Mouse (Mus musculus) testis, adult 2 months (tissue): ENCODE results near the gene Krtap28-13. TPM values are rescaled to one million over a fixed set of nuclear protein-coding genes. Genes with fewer than 3 reads are reported as not detected.

Experiments
- H3K27ac ChIP-seq: fragments of 200-500 bp; 2 replicates; pipeline ENCODE4 v1.5.1; 2012; ENCODE audit warnings: low read depth, low read length; ENCODE audit not compliant: control insufficient read depth, insufficient read depth
- H3K27me3 ChIP-seq: fragments of 200-500 bp; 2 replicates; pipeline ENCODE4 v1.6.1; 2012; ENCODE audit warnings: mild to moderate bottlenecking, low read length, moderate library complexity; ENCODE audit not compliant: control insufficient read depth, insufficient read depth
- H3K36me3 ChIP-seq: fragments of 200-500 bp; 2 replicates; pipeline ENCODE4 v1.6.1; 2012; ENCODE audit warnings: mild to moderate bottlenecking, low read length; ENCODE audit not compliant: control insufficient read depth, insufficient read depth
- H3K4me1 ChIP-seq: fragments of 200-500 bp; 2 replicates; pipeline ENCODE4 v1.6.1; 2012; ENCODE audit warnings: low read length; ENCODE audit not compliant: control insufficient read depth, insufficient read depth
- H3K4me3 ChIP-seq: fragments of 200-500 bp; 2 replicates; pipeline ENCODE4 v1.5.1; 2012; ENCODE audit warnings: low read depth, mild to moderate bottlenecking, low read length, moderate library complexity, mixed read lengths; ENCODE audit not compliant: control insufficient read depth
- CTCF ChIP-seq: fragments of 200-500 bp; IDR thresholded peaks from 2 replicates; pipeline ENCODE4 v1.5.1; 2012; ENCODE audit warnings: low read depth, mild to moderate bottlenecking, inconsistent platforms, low read length, moderate library complexity; ENCODE audit not compliant: control insufficient read depth, insufficient read depth, insufficient replicate concordance
- POLR2A ChIP-seq: fragments of 200-500 bp; IDR thresholded peaks from 2 replicates; pipeline ENCODE4 v1.6.1; 2012; ENCODE audit warnings: low read depth, mild to moderate bottlenecking, inconsistent platforms, low read length, moderate library complexity; ENCODE audit not compliant: control insufficient read depth
- polyA plus RNA-seq: library from polyadenylated mRNA; depleted of rRNA; stranded (reverse); fragments of >200 nt; gene quantifications from 2 replicates; pipeline ENCODE4 v1.2.3, GENCODE M21; 2012

The Krtap28-13 gene
- polyA plus RNA-seq, 1 experiment, result not detected

- no peak for TF ChIP-seq POLR2A
- TF ChIP-seq CTCF, result no peak
- H3K36me3 ChIP-seq, result no peaks in the 10 kb centered on the region
- H3K4me3 ChIP-seq, result no peak overlapping the region
- H3K27me3 ChIP-seq, result no peaks in the 10 kb centered on the region
- no peak overlapping the region for H3K27ac ChIP-seq
- no peaks in the 10 kb centered on the region for H3K4me1 ChIP-seq
Measured at GRCm38 (mm10) chr1:83091268-83091667, 30.5 kb downstream of the Krtap28-13 start.

- Histone ChIP-seq H3K36me3 (no peaks in the 10 kb centered on the region), H3K4me3 (no peak overlapping the region), H3K4me1 (no peaks in the 10 kb centered on the region), H3K27me3 (no peaks in the 10 kb centered on the region), H3K27ac (no peak overlapping the region)
- TF ChIP-seq POLR2A, result no peak
- TF ChIP-seq CTCF, result no peak
Measured at GRCm38 (mm10) chr1:83096935-83097334, 36.2 kb downstream of the Krtap28-13 start.

- Histone ChIP-seq H3K4me3 (no peak overlapping the region), H3K27me3 (no peaks in the 10 kb centered on the region), H3K27ac (no peak overlapping the region), H3K4me1 (no peaks in the 10 kb centered on the region), H3K36me3 (no peaks in the 10 kb centered on the region)
- TF ChIP-seq CTCF (no peak), POLR2A (no peak)
Measured at GRCm38 (mm10) chr1:83099160-83099559, 38.4 kb downstream of the Krtap28-13 start.

GRCm38 (mm10) chr1:83099580-83100137, 38.9 kb downstream of the Krtap28-13 start:
- Histone ChIP-seq H3K36me3 (no peaks in the 10 kb centered on the region), H3K4me1 (no peaks in the 10 kb centered on the region), H3K4me3 (no peak overlapping the region), H3K27ac (no peak overlapping the region), H3K27me3 (no peaks in the 10 kb centered on the region)
- TF ChIP-seq CTCF (no peak), POLR2A (no peak)

GRCm38 (mm10) chr1:83101891-83102290, 41.2 kb downstream of the Krtap28-13 start:
- H3K27ac ChIP-seq, result no peak overlapping the region
- no peaks in the 10 kb centered on the region for H3K27me3 ChIP-seq
- no peak overlapping the region for H3K4me3 ChIP-seq
- H3K36me3 ChIP-seq, result no peaks in the 10 kb centered on the region
- TF ChIP-seq POLR2A, result no peak
- no peak for TF ChIP-seq CTCF
- no peaks in the 10 kb centered on the region for H3K4me1 ChIP-seq

- Histone ChIP-seq H3K27ac (no peak overlapping the region), H3K4me1 (no peaks in the 10 kb centered on the region), H3K4me3 (no peak overlapping the region), H3K36me3 (no peaks in the 10 kb centered on the region), H3K27me3 (no peaks in the 10 kb centered on the region)
- no peak for TF ChIP-seq CTCF
- TF ChIP-seq POLR2A, result no peak
Measured at GRCm38 (mm10) chr1:83105464-83105863, 44.7 kb downstream of the Krtap28-13 start.

- TF ChIP-seq POLR2A, result no peak
- TF ChIP-seq CTCF, result no peak
- Histone ChIP-seq H3K4me1 (no peaks in the 10 kb centered on the region), H3K27ac (no peak overlapping the region), H3K36me3 (no peaks in the 10 kb centered on the region), H3K27me3 (no peaks in the 10 kb centered on the region), H3K4me3 (no peak overlapping the region)
Measured at GRCm38 (mm10) chr1:83107410-83107978, 46.8 kb downstream of the Krtap28-13 start.
